Mouse (Mus musculus) kidney, embryonic 14.5 days (tissue): ENCODE measurements at regions not wholly inside any gene's neighbourhood (a gene's known extent, or its start where the extent isn't known, plus 50 kb on each side); places are given as distances from the start of the nearest gene placed in this dataset.

ENCODE experiments used
- ATAC-seq: fragments of 200-750 bp; cut with Nextera tagmentation; 2 replicates; pipeline ENCODE4 v1.8.0; 2017; ENCODE audit warnings: moderate number of reproducible peaks, mild to moderate bottlenecking, moderate TSS enrichment, moderate library complexity; ENCODE audit not compliant: low FRiP score, low TSS enrichment
- H3K27ac ChIP-seq: fragments of 300-500 bp; sonication (generic); 2 replicates; pipeline ENCODE4 v1.5.1; 2014; ENCODE audit warnings: low read depth, mild to moderate bottlenecking, low read length, moderate library complexity, mixed read lengths
- H3K27me3 ChIP-seq: fragments of 300-500 bp; sonication (generic); 2 replicates; pipeline ENCODE4 v1.6.1; 2014; ENCODE audit warnings: mild to moderate bottlenecking, low read length; ENCODE audit not compliant: control insufficient read depth, insufficient read depth
- H3K36me3 ChIP-seq: fragments of 300-500 bp; sonication (generic); 2 replicates; pipeline ENCODE4 v1.6.1; 2014; ENCODE audit warnings: low read length, mixed read lengths; ENCODE audit not compliant: control insufficient read depth, insufficient read depth
- H3K4me1 ChIP-seq: fragments of 300-500 bp; sonication (generic); 2 replicates; pipeline ENCODE4 v1.6.1; 2014; ENCODE audit warnings: low read length, mixed read lengths; ENCODE audit not compliant: control insufficient read depth, insufficient read depth
- H3K4me2 ChIP-seq: fragments of 300-500 bp; sonication (generic); replicated peaks from 2 replicates; pipeline ENCODE4 v1.6.1; 2014; ENCODE audit warnings: low read depth, mild to moderate bottlenecking, low read length
- H3K4me3 ChIP-seq: fragments of 300-500 bp; sonication (generic); 2 replicates; pipeline ENCODE4 v1.5.1; 2014; ENCODE audit warnings: mild to moderate bottlenecking, low read length
- H3K9ac ChIP-seq: fragments of 300-500 bp; sonication (generic); 2 replicates; pipeline ENCODE4 v1.6.1; 2014; ENCODE audit warnings: low read depth, mild to moderate bottlenecking, low read length, moderate library complexity
- H3K9me3 ChIP-seq: fragments of 300-500 bp; sonication (generic); 2 replicates; pipeline ENCODE4 v1.6.1; 2016; ENCODE audit warnings: low read length; ENCODE audit not compliant: control insufficient read depth
- WGBS: fragments of 180-500 bp; shearing (Covaris S2); extraction: QIAGEN DNeasy Blood & Tissue Kit; methylation state at CpG from one replicate; pipeline ENCODE4 v1.1.7; 2014; 5-methylcytosine and 5-hydroxymethylcytosine counted together

GRCm38 (mm10) chr14:100924880-100925279 is 275.2 kb downstream of the Prr30 start:
- WGBS = 86% methylated on average over 6 of the region's 6 CpGs
- Histone ChIP-seq H3K4me2 (no peak overlapping the region), H3K4me1 (no peaks in the 10 kb centered on the region), H3K27ac (no peak overlapping the region), H3K9me3 (no peaks in the 10 kb centered on the region), H3K27me3 (no peaks in the 10 kb centered on the region), H3K36me3 (no peaks in the 10 kb centered on the region), H3K9ac (no peak overlapping the region), H3K4me3 (no peak overlapping the region)
- no peak for ATAC-seq

- H3K27me3 ChIP-seq = no peaks in the 10 kb centered on the region
- WGBS = 37% methylated on average over 2 of the region's 2 CpGs
- H3K36me3 ChIP-seq = no peaks in the 10 kb centered on the region
- no peak overlapping the region for H3K9ac ChIP-seq
- H3K4me1 ChIP-seq = no peaks in the 10 kb centered on the region
- H3K4me3 ChIP-seq = no peak overlapping the region
- H3K27ac ChIP-seq = no peak overlapping the region
- ATAC-seq = no peak
- H3K9me3 ChIP-seq = no peaks in the 10 kb centered on the region; the same call in 1 of the 2 replicates
- no peak overlapping the region for H3K4me2 ChIP-seq
Measured at GRCm38 (mm10) chr14:100900221-100900620, 299.9 kb downstream of the Prr30 start.

GRCm38 (mm10) chr14:100899074-100899473 is 301.1 kb downstream of the Prr30 start:
- H3K27ac ChIP-seq = no peak overlapping the region
- no peak for ATAC-seq
- no peaks in the 10 kb centered on the region; the same call in 1 of the 2 replicates for H3K9me3 ChIP-seq
- WGBS = 53% methylated on average over 3 of the region's 3 CpGs
- no peaks in the 10 kb centered on the region for H3K4me1 ChIP-seq
- H3K4me3 ChIP-seq = no peak overlapping the region
- no peaks in the 10 kb centered on the region for H3K36me3 ChIP-seq
- H3K4me2 ChIP-seq = no peak overlapping the region
- H3K27me3 ChIP-seq = no peaks in the 10 kb centered on the region
- H3K9ac ChIP-seq = no peak overlapping the region

- Histone ChIP-seq H3K9ac (no peak overlapping the region), H3K4me1 (no peaks in the 10 kb centered on the region), H3K36me3 (no peaks in the 10 kb centered on the region), H3K4me2 (no peak overlapping the region), H3K4me3 (no peak overlapping the region), H3K9me3 (no peaks in the 10 kb centered on the region), H3K27ac (no peak overlapping the region), H3K27me3 (no peaks in the 10 kb centered on the region)
- 41% methylated on average over 18 of the region's 18 CpGs for WGBS
- ATAC-seq = peak; percentile 60; the same call in 1 of the 2 replicates
Measured at GRCm38 (mm10) chr14:100889163-100890157, 310.7 kb downstream of the Prr30 start.

- Histone ChIP-seq H3K4me3 (no peak overlapping the region), H3K27me3 (no peaks in the 10 kb centered on the region), H3K36me3 (no peaks in the 10 kb centered on the region), H3K4me1 (no peaks in the 10 kb centered on the region), H3K9me3 (no peaks in the 10 kb centered on the region), H3K27ac (no peak overlapping the region), H3K4me2 (no peak overlapping the region), H3K9ac (no peak overlapping the region)
- no peak for ATAC-seq
- 73% methylated on average over 1 of the region's 1 CpGs for WGBS
Measured at GRCm38 (mm10) chr14:100883115-100883514, 317.0 kb downstream of the Prr30 start.

GRCm38 (mm10) chr14:100880103-100880502 is 320.0 kb downstream of the Prr30 start:
- Histone ChIP-seq H3K4me1 (no peaks in the 10 kb centered on the region), H3K9me3 (no peaks in the 10 kb centered on the region), H3K27ac (no peak overlapping the region), H3K36me3 (no peaks in the 10 kb centered on the region), H3K27me3 (no peaks in the 10 kb centered on the region), H3K9ac (no peak overlapping the region), H3K4me3 (no peak overlapping the region), H3K4me2 (no peak overlapping the region)
- WGBS = 66% methylated on average over 2 of the region's 2 CpGs
- peak; percentile 81 for ATAC-seq

GRCm38 (mm10) chr14:100867790-100868189 is 332.3 kb downstream of the Prr30 start:
- H3K27ac ChIP-seq = no peak overlapping the region
- 42% methylated on average over 3 of the region's 3 CpGs for WGBS
- peak; percentile 32; the same call in 1 of the 2 replicates for ATAC-seq

GRCm38 (mm10) chr14:100864792-100865191 is 335.3 kb downstream of the Prr30 start:
- Histone ChIP-seq H3K36me3 (no peaks in the 10 kb centered on the region), H3K27ac (no peak overlapping the region), H3K4me1 (no peaks in the 10 kb centered on the region), H3K4me3 (no peak overlapping the region), H3K4me2 (no peak overlapping the region), H3K9me3 (no peaks in the 10 kb centered on the region), H3K27me3 (no peaks in the 10 kb centered on the region), H3K9ac (no peak overlapping the region)
- no peak for ATAC-seq
- 78% methylated on average over 2 of the region's 2 CpGs for WGBS

More at GRCm38 (mm10) chr14:100867790-100868189, 332.3 kb downstream of the Prr30 start:
- Histone ChIP-seq H3K27me3 (no peaks in the 10 kb centered on the region), H3K9me3 (no peaks in the 10 kb centered on the region), H3K36me3 (no peaks in the 10 kb centered on the region), H3K4me1 (no peaks in the 10 kb centered on the region), H3K4me2 (no peak overlapping the region), H3K9ac (no peak overlapping the region), H3K4me3 (no peak overlapping the region)

- H3K27me3 ChIP-seq = no peaks in the 10 kb centered on the region
- no peak overlapping the region for H3K4me3 ChIP-seq
- H3K9ac ChIP-seq = no peak overlapping the region
- no peak for ATAC-seq
- H3K36me3 ChIP-seq = no peaks in the 10 kb centered on the region
- H3K9me3 ChIP-seq = no peaks in the 10 kb centered on the region
- no peak overlapping the region for H3K4me2 ChIP-seq
- 92% methylated on average over 1 of the region's 1 CpGs for WGBS
- no peaks in the 10 kb centered on the region for H3K4me1 ChIP-seq
- H3K27ac ChIP-seq = no peak overlapping the region
Measured at GRCm38 (mm10) chr14:100864164-100864563, 336.0 kb downstream of the Prr30 start.
